ENCODE assay signal across 11 mouse cellular contexts in the genomic region with DNA sequence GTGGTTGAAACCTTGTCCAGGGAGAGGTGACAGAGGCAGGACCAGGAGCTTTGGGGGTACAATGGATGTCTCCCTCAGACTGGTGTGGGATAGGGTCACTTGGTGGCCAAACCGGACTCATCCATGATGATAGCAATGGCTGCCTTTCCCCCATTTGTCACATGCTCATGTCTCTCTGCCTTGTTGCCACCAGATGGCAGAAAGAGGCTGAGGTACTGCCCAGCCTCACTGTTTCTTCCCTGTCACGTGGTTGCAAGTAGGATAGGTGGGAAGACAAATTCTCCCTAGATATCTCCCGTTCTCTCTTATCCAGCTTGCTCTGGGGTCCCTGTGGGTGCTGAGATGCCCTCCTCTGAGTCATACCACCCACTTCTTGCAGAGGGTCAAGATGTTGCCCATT. TPM values are rescaled to one million over a fixed set of nuclear protein-coding genes. Genes with fewer than 3 reads are reported as not detected.
A peak's percentile ranks its signal among the peaks of the same experiment; 100 is the strongest.
DNase-seq lines count a peak whose midpoint lies in the region; ATAC-seq and TF ChIP-seq lines count a peak whose summit lies in the region.
"Had no signal": no experiment of that assay in that cellular context is flagged by ENCODE, and none has a peak within 500 bp of the region (broad histone marks: within the 10 kb centered on the region; RNA-seq: fewer than 3 reads in every experiment).

No protein-coding gene starts in this region.

- H3K9ac ChIP-seq in forebrain, postnatal 0 days = no peak overlapping the region
- no peak overlapping the region for H3K9ac ChIP-seq in forebrain, embryonic 12.5 days
- H3K9ac ChIP-seq in kidney, postnatal 0 days (ENCODE audit: low read depth, low read length) = no peak overlapping the region
- H3K9ac ChIP-seq: embryonic facial prominence, embryonic 13.5 days; midbrain, embryonic 12.5 days had no signal

- peak; percentile 73 for TF ChIP-seq CTCF in forebrain, postnatal 0 days (IDR thresholded peaks at IDR 0.05; ENCODE audit: low read depth)
- peak; percentile 4; the same call in 1 of the 2 replicates for TF ChIP-seq CTCF in spleen, adult 2 months (IDR thresholded peaks at IDR 0.05; ENCODE audit: extremely low read depth, insufficient read depth, insufficient read length, insufficient replicate concordance)
- TF ChIP-seq CTCF in kidney, postnatal 0 days (IDR thresholded peaks at IDR 0.05; ENCODE audit: low read depth) = peak; percentile 86

- no peak overlapping the region for H3K27ac ChIP-seq in forebrain, postnatal 0 days (ENCODE audit: low read depth, low read length)
- no peak overlapping the region for H3K27ac ChIP-seq in forebrain, embryonic 12.5 days
- no peak overlapping the region for H3K27ac ChIP-seq in spleen, adult 2 months (ENCODE audit: insufficient read depth, low read length)
- no peak overlapping the region for H3K27ac ChIP-seq in kidney, postnatal 0 days
- H3K27ac ChIP-seq: embryonic facial prominence, embryonic 13.5 days; midbrain, embryonic 12.5 days had no signal

- H3K27me3 ChIP-seq in forebrain, postnatal 0 days (ENCODE audit: insufficient read depth, low read length) = no peaks in the 10 kb centered on the region
- peaks cover 6% of the 10 kb centered on the region for H3K27me3 ChIP-seq in forebrain, embryonic 12.5 days
- H3K27me3 ChIP-seq in spleen, adult 2 months (ENCODE audit: control insufficient read depth, insufficient read depth, low read length) = no peaks in the 10 kb centered on the region
- H3K27me3 ChIP-seq in kidney, postnatal 0 days (ENCODE audit: insufficient read depth, low read length) = no peaks in the 10 kb centered on the region
- H3K27me3 ChIP-seq: embryonic facial prominence, embryonic 13.5 days had no signal

- no peak for ATAC-seq in forebrain, postnatal 0 days
- no peak for ATAC-seq in forebrain, embryonic 12.5 days (ENCODE audit: low FRiP score)
- no peak for ATAC-seq in kidney, postnatal 0 days (replicated peaks; ENCODE audit: low FRiP score, low read depth)

- H3K9me3 ChIP-seq in forebrain, postnatal 0 days (ENCODE audit: low read length) = no peaks in the 10 kb centered on the region
- no peaks in the 10 kb centered on the region for H3K9me3 ChIP-seq in forebrain, embryonic 12.5 days
- no peaks in the 10 kb centered on the region for H3K9me3 ChIP-seq in kidney, postnatal 0 days (replicated peaks; ENCODE audit: low read length)
- H3K9me3 ChIP-seq: embryonic facial prominence, embryonic 13.5 days; G1E; midbrain, embryonic 12.5 days had no signal

- no peak overlapping the region for H3K4me2 ChIP-seq in forebrain, postnatal 0 days (ENCODE audit: low read depth)
- H3K4me2 ChIP-seq in forebrain, embryonic 12.5 days = no peak overlapping the region
- no peak overlapping the region for H3K4me2 ChIP-seq in kidney, postnatal 0 days (ENCODE audit: low read length)
- H3K4me2 ChIP-seq: embryonic facial prominence, embryonic 13.5 days; midbrain, embryonic 12.5 days had no signal

- H3K4me3 ChIP-seq in forebrain, postnatal 0 days (ENCODE audit: low read depth, low read length) = no peak overlapping the region
- no peak overlapping the region for H3K4me3 ChIP-seq in forebrain, embryonic 12.5 days (replicated peaks)
- H3K4me3 ChIP-seq in spleen, adult 2 months (ENCODE audit: extremely low read depth, insufficient read depth, insufficient read length) = no peak overlapping the region
- H3K4me3 ChIP-seq in kidney, postnatal 0 days (replicated peaks; ENCODE audit: low read depth, low read length) = no peak overlapping the region
- H3K4me3 ChIP-seq: embryonic facial prominence, embryonic 13.5 days; midbrain, embryonic 12.5 days had no signal

- H3K4me1 ChIP-seq in forebrain, postnatal 0 days (ENCODE audit: insufficient read depth) = no peaks in the 10 kb centered on the region; the same call in 1 of the 2 replicates
- peaks cover 9% of the 10 kb centered on the region for H3K4me1 ChIP-seq in forebrain, embryonic 12.5 days
- peaks cover under 1% of the 10 kb centered on the region; the same call in 1 of the 2 replicates for H3K4me1 ChIP-seq in spleen, adult 2 months (ENCODE audit: control insufficient read depth, insufficient read depth, insufficient read length)
- H3K4me1 ChIP-seq in kidney, postnatal 0 days (replicated peaks; ENCODE audit: insufficient read depth, low read length) = peaks cover 3% of the 10 kb centered on the region; the same call in 1 of the 2 replicates

- DNase-seq in forebrain, postnatal 0 days = peak; percentile 43
- DNase-seq in spleen, adult 2 months (ENCODE audit: low read depth in 1 of 2, low spot score in 2 of 2) = no peak
- DNase-seq in spleen, postnatal 36 days (ENCODE audit: low spot score in 2 of 2) = no peak
- DNase-seq in kidney, postnatal 0 days (ENCODE audit: low spot score) = peak; percentile 85
- DNase-seq in testis, postnatal 10 days (ENCODE audit: low spot score) = peak; percentile 41
- no peak for DNase-seq in thymus, postnatal 36 days
- DNase-seq in right cerebral cortex, postnatal 10 days (ENCODE audit: low spot score in 2 of 2) = no peak

- WGBS in forebrain, postnatal 0 days = 18% methylated on average over 3 of the region's 3 CpGs
- 26% methylated on average over 3 of the region's 3 CpGs for WGBS in forebrain, embryonic 12.5 days
- WGBS in spleen, adult 2 months = 10% methylated on average over 3 of the region's 3 CpGs
- 4% methylated on average over 3 of the region's 3 CpGs for whole genome bisulfite sequencing in kidney, postnatal 0 days

- no peaks in the 10 kb centered on the region for H3K36me3 ChIP-seq in forebrain, postnatal 0 days (ENCODE audit: insufficient read depth)
- no peaks in the 10 kb centered on the region for H3K36me3 ChIP-seq in forebrain, embryonic 12.5 days (replicated peaks)
- H3K36me3 ChIP-seq in spleen, adult 2 months (ENCODE audit: control insufficient read depth, insufficient read depth, low read length) = no peaks in the 10 kb centered on the region
- H3K36me3 ChIP-seq in kidney, postnatal 0 days (ENCODE audit: insufficient read depth, low read length) = no peaks in the 10 kb centered on the region
- H3K36me3 ChIP-seq: embryonic facial prominence, embryonic 13.5 days; G1E; midbrain, embryonic 12.5 days had no signal

- no peak for TF ChIP-seq POLR2A in spleen, adult 2 months (IDR thresholded peaks at IDR 0.05; ENCODE audit: low read depth, low read length)

RNA-seq across cellular contexts. Expression of a gene that starts 4.4 kb away (rescaled TPM):
- 68.2 and 85.6 TPM in 2 replicates for total RNA-seq in forebrain, postnatal 0 days (2014; rRNA removed)
- polyA plus RNA-seq in forebrain, postnatal 0 days (2015; fragmentation: Nextera tagmentation; extraction: Ambion mirVana) = 177 and 220 TPM in 2 replicates
- polyA plus RNA-seq in forebrain, embryonic 12.5 days (2016; fragmentation: Nextera tagmentation; extraction: Ambion mirVana) = 108 TPM in 2 replicates
- 142 and 207 TPM in 2 replicates for polyA plus RNA-seq in spleen, adult 2 months (2012; rRNA removed)
- polyA plus RNA-seq in kidney, postnatal 0 days (2015; fragmentation: Nextera tagmentation; extraction: Ambion mirVana) = 126 and 133 TPM in 2 replicates

RNA-seq across cellular contexts. Expression of a gene that starts 14.4 kb away (rescaled TPM):
- 4.8 and 6.3 TPM in 2 replicates for total RNA-seq in forebrain, postnatal 0 days (2014; rRNA removed)
- polyA plus RNA-seq in forebrain, postnatal 0 days (2015; fragmentation: Nextera tagmentation; extraction: Ambion mirVana) = 4.4 and 5.1 TPM in 2 replicates
- polyA plus RNA-seq in forebrain, embryonic 12.5 days (2016; fragmentation: Nextera tagmentation; extraction: Ambion mirVana) = 6.1 TPM in 2 replicates
- polyA plus RNA-seq in spleen, adult 2 months (2012; rRNA removed) = 11.5 and 14.7 TPM in 2 replicates
- 7.7 and 8.1 TPM in 2 replicates for polyA plus RNA-seq in kidney, postnatal 0 days (2015; fragmentation: Nextera tagmentation; extraction: Ambion mirVana)

RNA-seq across cellular contexts. Expression of a gene that starts 32.0 kb away (rescaled TPM):
- 131 and 145 TPM in 2 replicates for total RNA-seq in forebrain, postnatal 0 days (2014; rRNA removed)
- polyA plus RNA-seq in forebrain, postnatal 0 days (2015; fragmentation: Nextera tagmentation; extraction: Ambion mirVana) = 50.0 and 64.3 TPM in 2 replicates
- polyA plus RNA-seq in forebrain, embryonic 12.5 days (2016; fragmentation: Nextera tagmentation; extraction: Ambion mirVana) = 50.8 and 52.1 TPM in 2 replicates
- 170 and 183 TPM in 2 replicates for polyA plus RNA-seq in spleen, adult 2 months (2012; rRNA removed)
- 47.7 and 53.9 TPM in 2 replicates for polyA plus RNA-seq in kidney, postnatal 0 days (2015; fragmentation: Nextera tagmentation; extraction: Ambion mirVana)

Comparison
In these comparisons a context has a peak if more than half of its experiments do, and no peak if none do; other contexts are left out.
1. DNase-seq: peak in forebrain, postnatal 0 days (single experiment), kidney, postnatal 0 days (single experiment) and testis, postnatal 10 days (single experiment); none in spleen, adult 2 months (0 of 2), spleen, postnatal 36 days (0 of 2), thymus, postnatal 36 days (0 of 2) and right cerebral cortex, postnatal 10 days (0 of 2).
2. CTCF ChIP-seq: peak in every context shown above with its lines; median percentile 86 in kidney, postnatal 0 days; 73 in forebrain, postnatal 0 days; 4 in spleen, adult 2 months.